Mouse (Mus musculus): Measurements from ENCODE around the gene Pbx1.

DNA sequence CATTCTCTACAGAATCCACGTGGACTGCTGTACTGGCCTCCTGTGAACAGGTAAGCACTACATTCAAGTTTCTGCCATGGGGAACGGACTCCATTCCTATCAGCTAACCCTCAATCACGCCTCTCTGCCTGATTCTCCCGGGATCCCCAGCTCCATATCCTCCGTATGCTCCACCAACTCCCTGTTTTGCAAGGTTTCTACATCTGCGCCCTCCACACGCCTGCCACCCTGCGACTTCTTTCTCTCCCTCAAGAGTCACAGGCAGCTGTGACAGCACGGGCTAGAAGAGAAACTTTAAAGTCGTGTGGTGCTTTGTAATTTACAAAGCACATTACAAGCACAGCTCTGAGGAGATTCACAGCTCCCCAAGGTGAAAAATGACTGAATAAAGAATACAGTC is 23.3 kb downstream of the Pbx1 start:
- TF ChIP-seq POLR2A (IDR thresholded peaks at IDR 0.05; ENCODE audit: borderline replicate concordance, control insufficient read depth, low read depth, low read length) (no peak), CTCF (IDR thresholded peaks at IDR 0.05; ENCODE audit: control insufficient read depth, insufficient read depth, low read length) (no peak)
